Mouse (Mus musculus) cerebellum, adult 2 months (tissue): ENCODE results near the gene Wdr59.

Experiments
- CTCF ChIP-seq: fragments of 200-500 bp; IDR thresholded peaks from 2 replicates; pipeline ENCODE4 v1.5.1; 2011; ENCODE audit warnings: low read depth, mild to moderate bottlenecking, control low read depth, low read length, moderate library complexity, borderline replicate concordance; ENCODE audit not compliant: insufficient read depth
- POLR2A ChIP-seq: fragments of 200-500 bp; IDR thresholded peaks from 2 replicates; pipeline ENCODE4 v1.6.1; 2011; ENCODE audit warnings: low read length, control low read depth, borderline replicate concordance; ENCODE audit not compliant: insufficient read depth

DNA sequence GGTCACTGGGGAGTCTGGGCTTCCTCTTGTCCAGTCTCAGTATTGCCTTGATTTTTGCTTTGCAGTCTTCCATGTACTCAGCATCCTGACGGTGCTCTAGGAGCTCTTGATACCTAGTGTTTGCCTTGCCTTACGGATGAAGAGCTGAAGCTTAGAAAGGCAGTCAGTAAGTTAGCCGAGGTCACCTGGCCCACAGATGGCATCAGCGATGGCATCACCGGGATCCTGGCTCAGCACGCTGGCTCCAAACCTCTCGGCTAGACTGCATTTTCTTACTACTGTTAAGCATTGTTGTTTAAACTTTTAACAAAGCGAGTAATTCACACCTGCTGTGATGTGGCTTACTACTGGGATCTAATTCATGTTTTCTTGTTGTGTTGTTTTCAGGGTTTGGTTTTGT lies 8.4 kb downstream of the Wdr59 start:
- TF ChIP-seq CTCF (no peak), POLR2A (no peak)
